Mouse (Mus musculus) gastrocnemius, adult 2 months (tissue): ENCODE measurements around the gene 1700016H13Rik. TPM values are rescaled to one million over a fixed set of nuclear protein-coding genes. Genes with fewer than 3 reads are reported as not detected.
A peak's percentile ranks its signal among the peaks of the same experiment; 100 is the strongest.

Experiments
- DNase-seq: peaks from one replicate; pipeline ENCODE4 v3.0.0; 2022
- H3K27ac ChIP-seq: fragments of 200-600 bp; 2 replicates; pipeline ENCODE4 v1.8.1; 2022; ENCODE audit warnings: mild to moderate bottlenecking
- H3K4me3 ChIP-seq: fragments of 200-600 bp; 2 replicates; pipeline ENCODE4 v1.8.1; 2022; ENCODE audit warnings: mild to moderate bottlenecking, moderate library complexity
- CTCF ChIP-seq: fragments of 200-600 bp; IDR thresholded peaks from 2 replicates; pipeline ENCODE4 v1.8.1; 2022; ENCODE audit warnings: antibody characterized with exemption, mild to moderate bottlenecking, moderate library complexity
- intact Hi-C: fragments of 180-260 bp; cut with DNase I; formaldehyde crosslinking; loops from one replicate; pipeline ENCODE4 v1.15.1; 2025
- total RNA-seq, 2 experiments: library from RNA; stranded (reverse); gene quantifications; 2 replicates each; pipeline ENCODE4 v1.2.3; 2021

Gene 1700016H13Rik
- total RNA-seq, 2 experiments from 2014 or later, result 0.50 to 0.94 TPM

DNA sequence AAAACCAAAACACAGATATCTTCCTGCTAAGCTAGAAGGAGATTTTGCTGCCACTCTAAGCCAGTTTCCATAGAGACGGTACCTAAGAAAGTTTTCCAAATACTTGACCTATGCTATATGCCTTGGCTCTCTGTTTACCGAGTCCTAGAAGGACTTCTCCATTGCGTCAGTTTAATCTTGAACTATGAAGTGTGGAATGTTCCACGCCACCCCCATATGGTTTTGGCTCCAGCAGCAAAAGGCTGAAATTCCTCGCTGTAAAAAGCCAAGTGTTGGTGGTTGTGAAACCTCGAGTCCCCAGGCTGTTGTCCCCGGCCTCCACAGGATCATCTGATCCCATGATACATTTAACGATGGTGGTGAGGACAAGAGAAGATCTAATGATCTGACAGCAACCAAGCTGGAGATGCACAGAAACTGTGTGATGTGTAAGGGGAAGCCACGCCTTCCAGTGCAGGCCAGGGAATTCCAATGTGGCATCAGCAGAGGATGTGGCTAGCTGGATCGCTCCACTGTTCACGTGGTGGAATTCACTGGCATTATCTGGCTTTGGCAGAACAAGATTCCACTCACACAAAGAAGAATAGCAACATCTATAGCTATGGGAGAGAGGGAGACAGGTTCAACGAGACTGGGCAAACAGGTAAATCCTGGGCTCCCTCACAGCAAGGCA is 35.4 kb downstream of the 1700016H13Rik start:
- H3K4me3 ChIP-seq, result no peak overlapping the region
- peak overlapping the region; percentile 74 for H3K27ac ChIP-seq
- intact Hi-C loops, result no loop called here
- DNase-seq, result peak; percentile 32
- no peak for TF ChIP-seq CTCF

DNA sequence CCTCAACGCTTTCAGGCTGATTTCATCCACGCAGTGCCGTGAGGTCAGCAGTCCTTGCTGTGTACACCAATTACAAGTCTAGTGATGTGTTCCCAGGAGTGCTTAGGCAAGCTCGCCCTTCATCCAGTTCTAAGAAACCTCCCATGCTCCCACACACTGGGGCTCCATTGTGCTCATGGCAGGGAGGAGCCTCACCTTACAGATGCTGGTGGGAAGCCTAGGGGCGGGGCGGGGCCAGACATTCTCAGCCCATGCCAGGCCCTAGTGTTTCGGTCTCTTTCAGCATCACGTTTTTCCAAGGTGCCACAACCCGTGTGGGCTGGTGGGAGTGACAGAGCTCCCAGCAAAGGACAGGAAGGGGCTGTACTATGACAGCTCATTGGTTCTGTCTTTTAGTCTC is 38.6 kb downstream of the 1700016H13Rik start:
- no peak for TF ChIP-seq CTCF
- no peak overlapping the region for H3K4me3 ChIP-seq

DNA sequence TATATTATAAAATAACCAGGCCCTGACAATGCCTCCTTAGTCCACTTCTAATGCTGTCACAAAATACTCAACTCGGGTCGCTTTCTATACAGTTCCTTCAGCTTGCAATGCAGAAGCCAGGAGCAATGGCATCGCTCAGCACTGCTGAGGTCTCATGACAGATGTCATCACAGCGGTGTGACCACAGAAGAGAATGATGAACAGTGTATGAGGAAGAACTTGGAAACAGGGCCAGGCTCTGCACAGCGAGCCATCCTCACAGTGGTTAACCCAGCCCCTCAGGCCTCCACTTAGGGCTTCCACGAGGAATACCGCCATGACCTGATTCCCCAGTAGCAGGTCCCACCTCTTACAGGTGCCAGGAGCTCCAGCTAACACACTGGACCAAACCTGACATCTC is 41.5 kb downstream of the 1700016H13Rik start:
- Histone ChIP-seq H3K4me3 (no peak overlapping the region), H3K27ac (no peak overlapping the region)
- DNase-seq, result no peak
- TF ChIP-seq CTCF, result no peak
- intact Hi-C loops, result loop anchor here (5.0 kb wide), 1 partner anchor 43 kb away; the partner anchor contains the start of gene 1700016H13Rik

More for the DNA sequence above, 38.6 kb downstream of the 1700016H13Rik start:
- H3K27ac ChIP-seq, result no peak overlapping the region
- DNase-seq, result no peak
- intact Hi-C loops, result no loop called here

DNA sequence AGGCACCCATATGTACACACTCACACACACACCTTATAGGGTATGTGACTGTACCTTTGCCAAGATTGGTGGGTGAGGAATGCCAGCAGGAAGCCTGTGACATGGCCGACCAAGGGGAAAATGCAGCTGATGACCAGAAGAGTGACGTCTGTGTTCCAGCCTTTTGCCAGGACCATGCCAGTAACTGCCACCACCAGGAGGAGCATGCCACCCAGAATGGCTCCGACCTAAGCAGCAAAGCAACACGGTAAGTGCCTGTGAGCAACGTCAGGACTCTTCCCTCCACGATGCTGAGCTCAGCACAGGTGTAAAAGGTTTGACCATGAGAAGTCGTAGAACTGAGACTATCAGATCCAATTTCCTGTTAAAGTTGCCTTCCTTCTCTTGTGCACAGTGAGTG is 43.5 kb downstream of the 1700016H13Rik start:
- no peak overlapping the region for H3K27ac ChIP-seq
- intact Hi-C loops, result loop anchor here (5.0 kb wide), 1 partner anchor 45 kb away; the partner anchor contains the start of gene 1700016H13Rik
- no peak overlapping the region for H3K4me3 ChIP-seq
- TF ChIP-seq CTCF, result no peak
- no peak for DNase-seq

DNA sequence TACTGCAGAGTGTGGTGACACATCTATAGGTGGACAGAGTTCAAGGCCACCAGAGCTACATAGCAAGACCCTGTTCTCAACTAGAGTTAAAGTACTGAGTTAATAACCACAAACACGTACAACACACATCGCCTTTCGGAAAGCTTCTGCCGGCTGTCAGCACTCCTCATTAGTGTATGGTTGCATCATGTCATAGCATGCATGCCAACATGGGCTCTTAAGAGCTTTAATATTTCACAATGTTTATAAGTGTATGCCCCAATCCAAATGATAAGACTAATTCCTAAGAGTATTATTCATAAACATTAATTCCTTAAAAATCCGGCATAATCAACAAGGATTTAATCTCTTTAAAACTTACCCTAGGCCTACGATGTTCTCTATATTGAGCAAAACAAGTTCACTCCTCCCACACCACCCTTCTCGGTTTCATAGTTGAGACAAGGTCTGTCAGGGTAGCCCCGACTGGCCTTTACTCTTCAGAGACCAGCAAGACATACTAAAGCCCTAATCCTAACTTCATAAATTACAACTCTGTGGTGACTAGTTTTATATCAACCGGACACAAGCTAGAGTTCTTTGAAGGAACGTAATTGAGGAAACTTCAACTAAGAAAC is 44.8 kb downstream of the 1700016H13Rik start:
- H3K27ac ChIP-seq, result no peak overlapping the region
- H3K4me3 ChIP-seq, result no peak overlapping the region
- no peak for TF ChIP-seq CTCF
- no peak for DNase-seq
- intact Hi-C loops, result loop anchor here (5.0 kb wide), 1 partner anchor 46 kb away; the partner anchor contains the start of gene 1700016H13Rik

DNA sequence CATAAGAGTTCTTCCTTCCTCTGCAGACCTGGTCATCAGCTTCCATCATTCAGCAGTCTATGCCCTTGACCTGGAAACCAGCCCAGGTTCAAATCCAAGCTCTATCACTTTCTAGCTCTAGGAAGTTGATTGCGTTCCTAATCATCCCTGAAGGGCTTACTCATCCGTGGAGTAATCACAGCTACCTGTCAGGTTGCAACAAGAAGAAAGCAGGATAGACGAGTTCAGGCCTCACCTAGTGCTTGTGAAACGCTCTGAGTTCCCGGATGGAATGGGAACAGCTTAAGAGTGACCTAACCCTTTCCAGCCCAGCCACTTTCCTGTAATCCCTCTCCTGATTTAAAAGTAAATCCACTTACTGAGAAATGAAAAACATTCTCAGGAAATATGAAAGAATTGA is 45.7 kb downstream of the 1700016H13Rik start:
- no peak overlapping the region for H3K4me3 ChIP-seq
- intact Hi-C loops, result loop anchor here (5.0 kb wide), 1 partner anchor 47 kb away; the partner anchor contains the start of gene 1700016H13Rik
- no peak for TF ChIP-seq CTCF
- DNase-seq, result no peak
- H3K27ac ChIP-seq, result no peak overlapping the region

DNA sequence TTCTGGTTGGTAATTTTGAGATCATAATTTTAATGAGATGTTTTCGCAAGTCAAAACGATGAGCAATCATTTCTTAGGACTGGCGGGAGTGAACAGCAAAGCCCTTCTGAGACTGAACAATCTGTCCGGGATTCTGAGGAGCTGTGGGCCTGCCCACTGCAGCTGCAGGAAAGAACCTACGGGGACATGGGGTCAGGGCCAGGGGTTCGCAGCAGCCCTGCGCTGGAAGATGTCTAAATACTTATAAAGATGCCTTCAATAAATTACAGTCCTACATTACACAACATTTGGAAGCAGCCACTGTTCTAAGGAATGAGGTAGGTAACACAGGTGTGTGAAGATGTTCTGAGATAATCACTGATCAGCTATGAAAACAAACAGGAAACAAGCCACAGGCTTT is 50.1 kb downstream of the 1700016H13Rik start:
- TF ChIP-seq CTCF, result no peak
- peak; percentile 28 for DNase-seq
- H3K4me3 ChIP-seq, result no peak overlapping the region
- no peak overlapping the region for H3K27ac ChIP-seq
- intact Hi-C loops, result no loop called here

DNA sequence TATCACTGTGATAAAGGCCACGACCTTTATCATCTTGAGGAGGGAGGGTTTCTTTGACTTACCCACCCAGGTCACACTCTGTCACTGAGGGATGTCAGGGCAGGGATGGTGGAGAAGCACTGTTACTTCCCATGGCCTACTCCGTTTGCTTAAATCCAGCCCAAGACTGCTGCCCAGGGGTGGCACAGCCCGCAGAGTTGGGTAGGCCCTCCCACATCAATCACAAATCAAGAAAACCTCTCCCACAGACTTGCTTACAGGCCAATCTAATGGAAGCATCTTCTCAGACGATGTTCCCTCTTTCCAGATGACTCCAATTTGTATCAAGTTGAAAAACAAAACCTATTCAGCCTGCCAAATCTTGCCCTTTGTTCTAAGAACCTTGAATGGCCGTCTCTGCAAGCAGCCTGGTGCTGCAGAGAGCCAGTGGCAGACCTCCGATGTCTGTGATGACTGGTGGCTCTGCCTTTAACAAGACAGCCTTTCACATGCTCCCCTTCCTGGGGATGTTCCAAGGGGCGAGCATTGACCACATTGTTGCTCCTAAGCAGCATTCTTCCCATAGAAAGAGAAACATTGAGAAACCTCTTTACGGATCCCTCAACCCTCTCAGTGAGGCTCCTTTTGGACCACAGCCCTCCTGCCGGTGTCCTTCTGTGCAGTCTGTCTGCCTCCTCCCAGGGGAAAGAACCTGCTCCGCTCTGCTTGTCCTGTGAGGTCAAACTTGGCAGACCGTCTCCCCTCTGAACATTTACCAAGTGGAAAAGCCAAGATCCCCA is 52.5 kb downstream of the 1700016H13Rik start:
- DNase-seq, result peak; percentile 42
- H3K27ac ChIP-seq, result no peak overlapping the region
- no peak overlapping the region for H3K4me3 ChIP-seq
- intact Hi-C loops, result no loop called here
- no peak for TF ChIP-seq CTCF

DNA sequence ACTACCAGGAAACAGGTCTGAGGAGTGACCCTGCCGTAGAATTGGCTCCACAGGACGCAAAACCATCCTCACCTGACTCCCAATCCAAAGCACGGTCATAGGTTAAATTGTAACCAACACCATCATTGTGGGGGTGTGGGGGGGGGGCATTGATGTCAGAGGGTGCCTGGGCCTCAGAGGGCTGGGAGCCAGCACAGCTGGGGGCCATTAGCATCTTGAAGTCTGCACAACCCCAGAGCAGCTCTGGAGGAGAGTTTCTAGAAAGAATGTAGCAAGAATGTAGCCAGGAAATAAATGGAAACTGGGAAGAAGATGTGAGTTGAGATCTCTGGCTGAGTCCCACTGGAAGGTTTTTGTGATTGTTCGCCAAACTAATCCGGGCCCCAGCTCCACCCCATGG is 56.9 kb downstream of the 1700016H13Rik start:
- intact Hi-C loops, result loop anchor here (10.0 kb wide), 1 partner anchor 56 kb away; the partner anchor contains the start of gene 1700016H13Rik
- no peak overlapping the region for H3K4me3 ChIP-seq
- peak; percentile 46 for DNase-seq
- TF ChIP-seq CTCF, result no peak
- H3K27ac ChIP-seq, result no peak overlapping the region; the same call in 1 of the 2 replicates

DNA sequence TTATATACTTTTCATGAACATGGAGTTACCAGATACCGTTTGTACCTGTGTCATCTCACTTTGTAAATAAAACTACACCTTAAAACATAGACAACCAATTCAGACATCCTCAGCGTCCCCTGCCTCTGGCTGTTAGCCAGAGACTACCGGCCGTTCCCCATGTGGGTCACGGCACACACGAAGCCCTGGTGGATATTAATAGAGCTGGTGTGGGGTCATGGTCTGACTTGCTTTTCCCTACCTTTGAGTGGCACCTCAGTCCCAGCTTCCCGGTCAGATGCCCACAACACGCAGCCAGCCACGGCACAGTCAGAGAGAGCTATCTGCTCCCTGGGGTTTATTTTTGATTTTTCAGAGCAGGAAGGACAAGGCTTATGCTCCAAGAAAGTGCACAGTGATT is 57.5 kb downstream of the 1700016H13Rik start:
- no peak overlapping the region for H3K4me3 ChIP-seq
- H3K27ac ChIP-seq, result peak overlapping the region; percentile 24; the same call in 1 of the 2 replicates
- intact Hi-C loops, result loop anchor here (10.0 kb wide), 1 partner anchor 57 kb away; the partner anchor contains the start of gene 1700016H13Rik
- no peak for TF ChIP-seq CTCF
- no peak for DNase-seq

Other genes with a start within 250 kb of the 1700016H13Rik start
- 1 to 10 TPM; 1.9 to 2.9 TPM for gene Ptpn13, start 230.8 kb downstream of the 1700016H13Rik start, total RNA-seq
- 1 to 10 TPM in 1 of 2 experiments, under 1 TPM in 1; 0.89 to 3.5 TPM for gene Slc10a6, start 26.6 kb downstream of the 1700016H13Rik start, total RNA-seq
- gene Aff1, start 36.4 kb upstream of the 1700016H13Rik start, total RNA-seq, result 10 to 100 TPM; 46.7 to 52.8 TPM